Mouse (Mus musculus) cortical plate, adult 2 months (tissue): ENCODE measurements around the gene Siglec1.

Source experiments
- CTCF ChIP-seq: fragments of 200-500 bp; IDR thresholded peaks from 2 replicates; pipeline ENCODE4 v1.5.1; 2011; ENCODE audit warnings: mild to moderate bottlenecking, control low read depth, low read length; ENCODE audit not compliant: insufficient read depth; ENCODE audit errors: extremely low read depth
- POLR2A ChIP-seq: fragments of 200-500 bp; IDR thresholded peaks from 2 replicates; pipeline ENCODE4 v1.6.1; 2011; ENCODE audit warnings: mild to moderate bottlenecking, low read length, control low read depth; ENCODE audit not compliant: insufficient read depth; ENCODE audit errors: extremely low read depth

DNA sequence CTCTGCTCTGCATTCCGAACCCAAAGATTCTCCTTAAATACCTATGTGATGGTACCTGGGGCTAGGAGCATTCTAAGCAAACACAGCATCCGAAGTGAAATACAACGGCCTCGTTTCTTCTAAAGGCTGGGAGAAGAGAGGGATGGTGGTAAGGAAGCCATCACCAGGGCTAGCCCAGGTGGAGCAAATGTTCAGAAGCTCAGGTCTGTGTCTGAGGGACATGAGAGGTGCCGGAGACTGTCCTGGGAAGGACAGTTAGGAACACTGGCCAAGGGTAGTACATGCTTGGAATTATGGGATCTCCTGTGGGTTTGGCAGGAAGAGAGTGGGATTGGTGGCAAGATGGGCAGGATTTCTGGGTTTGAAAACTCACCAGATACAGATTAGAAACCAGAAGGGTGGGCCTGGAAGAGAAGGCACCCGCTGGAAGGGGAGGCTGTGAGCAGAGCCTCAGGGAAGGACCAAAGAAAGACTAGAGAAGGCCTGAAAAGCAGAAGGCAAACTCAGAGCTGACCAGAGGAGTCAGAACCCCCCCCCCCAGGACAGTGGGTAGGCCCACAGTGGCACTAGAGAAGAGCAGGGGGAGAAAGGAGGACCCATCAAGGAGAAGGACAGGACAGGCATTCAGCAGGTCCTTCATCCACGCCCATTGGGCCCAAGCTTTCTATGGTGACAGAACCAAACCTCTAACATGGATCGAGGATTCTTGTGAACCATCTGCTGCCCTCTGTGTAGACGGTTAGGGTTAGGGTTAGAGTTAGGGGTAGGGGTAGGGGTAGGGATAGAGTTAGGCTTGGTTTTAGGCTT lies 38.8 kb upstream of the Siglec1 start:
- TF ChIP-seq POLR2A, result no peak
- TF ChIP-seq CTCF, result no peak
